ENCODE assay signal across 20 mouse cellular contexts in the genomic region with DNA sequence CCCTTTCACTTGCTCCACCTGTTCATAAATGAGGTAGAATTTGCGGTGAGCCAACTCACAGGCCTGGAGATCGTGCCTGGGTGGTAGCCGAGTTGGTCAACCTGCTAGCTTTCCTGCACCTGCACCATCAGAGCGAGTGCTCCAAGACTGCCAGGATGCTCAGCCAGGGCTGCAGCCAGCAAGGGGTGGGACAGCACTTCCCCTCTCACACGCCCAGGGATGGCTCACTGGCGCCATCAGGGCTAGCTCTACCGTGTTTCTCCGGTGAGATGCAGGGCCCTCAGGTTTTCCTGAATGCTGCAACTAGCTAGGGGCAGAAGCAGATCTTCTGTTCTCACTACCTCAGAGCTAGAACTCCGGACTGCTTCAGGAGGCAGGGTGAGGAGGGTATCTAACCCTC.
"Had no signal": no experiment of that assay in that cellular context is flagged by ENCODE, and none has a peak within 500 bp of the region (broad histone marks: within the 10 kb centered on the region; RNA-seq: fewer than 3 reads in every experiment).

No protein-coding gene starts in this region.

- H3K4me1 ChIP-seq: liver, embryonic 15.5 days; lung, embryonic 15.5 days; neural tube, embryonic 12.5 days; neural tube, embryonic 15.5 days had no signal

- H3K27ac ChIP-seq: layer of hippocampus, adult 2 months; liver, embryonic 15.5 days; lung, embryonic 15.5 days; neural tube, embryonic 12.5 days; neural tube, embryonic 15.5 days; stomach, postnatal 0 days had no signal

- H3K36me3 ChIP-seq: liver, embryonic 15.5 days; lung, embryonic 15.5 days; neural tube, embryonic 12.5 days; neural tube, embryonic 15.5 days had no signal

- H3K4me3 ChIP-seq: layer of hippocampus, adult 2 months; liver, embryonic 15.5 days; lung, embryonic 15.5 days; neural tube, embryonic 12.5 days; neural tube, embryonic 15.5 days had no signal

- H3K9ac ChIP-seq: liver, embryonic 15.5 days; lung, embryonic 15.5 days; neural tube, embryonic 12.5 days; neural tube, embryonic 15.5 days had no signal

- DNase-seq: kidney, adult 18-20 months; kidney, adult 9 months; kidney, postnatal 25 days; layer of hippocampus, adult 9-11 months; lung, adult 18-20 months; lung, postnatal 10 days; lung, postnatal 36 days; midbrain, embryonic 14.5 days; right cerebral cortex, adult 18-20 months; right cerebral cortex, postnatal 14 days; right cerebral cortex, postnatal 4 days; thymus, adult 2 months; thymus, postnatal 14 days; thymus, postnatal 4 days had no signal

- H3K27me3 ChIP-seq: liver, embryonic 15.5 days; lung, embryonic 15.5 days; neural tube, embryonic 12.5 days; neural tube, embryonic 15.5 days had no signal

- H3K9me3 ChIP-seq: liver, embryonic 15.5 days; lung, embryonic 15.5 days; neural tube, embryonic 12.5 days; neural tube, embryonic 15.5 days had no signal
